Mouse (Mus musculus) adrenal gland, adult 18-20 months (tissue): ENCODE data around the gene Nf1. TPM values are rescaled to one million over a fixed set of nuclear protein-coding genes. Genes with fewer than 3 reads are reported as not detected.
"Not testable (repeated sequence)": the region's sequence is repeated elsewhere in the genome, so short reads cannot be mapped to it uniquely, and the experiment has no call there.

Experiments
- DNase-seq, 2 experiments: peaks; one replicate each; pipeline ENCODE4 v3.0.0; 2021 to 2022; ENCODE audit warnings: low spot score in 2 of 2
- long read RNA-seq, 2 experiments: library from polyadenylated mRNA; stranded (forward); transcript quantifications; one replicate each; pipeline ENCODE4 v2.0.0; 2021
- total RNA-seq, 2 experiments: library from RNA; stranded (reverse); gene quantifications; 1 replicate in 1 of 2; 2 replicates in 1 of 2; pipeline ENCODE4 v1.2.3; 2021

Gene Nf1
- 10 to 100 TPM; 53.5 to 60.6 TPM for total RNA-seq
- long read RNA-seq, experiment 1, partial matches to known transcripts: 1 of 1 reads
- long read RNA-seq, experiment 1, other reads (novel, unspliced or antisense): 0 of 1 reads
- long read RNA-seq, experiment 2, partial matches to known transcripts: 2 of 3 reads
- long read RNA-seq, experiment 2, other reads (novel, unspliced or antisense): 1 of 3 reads

DNA sequence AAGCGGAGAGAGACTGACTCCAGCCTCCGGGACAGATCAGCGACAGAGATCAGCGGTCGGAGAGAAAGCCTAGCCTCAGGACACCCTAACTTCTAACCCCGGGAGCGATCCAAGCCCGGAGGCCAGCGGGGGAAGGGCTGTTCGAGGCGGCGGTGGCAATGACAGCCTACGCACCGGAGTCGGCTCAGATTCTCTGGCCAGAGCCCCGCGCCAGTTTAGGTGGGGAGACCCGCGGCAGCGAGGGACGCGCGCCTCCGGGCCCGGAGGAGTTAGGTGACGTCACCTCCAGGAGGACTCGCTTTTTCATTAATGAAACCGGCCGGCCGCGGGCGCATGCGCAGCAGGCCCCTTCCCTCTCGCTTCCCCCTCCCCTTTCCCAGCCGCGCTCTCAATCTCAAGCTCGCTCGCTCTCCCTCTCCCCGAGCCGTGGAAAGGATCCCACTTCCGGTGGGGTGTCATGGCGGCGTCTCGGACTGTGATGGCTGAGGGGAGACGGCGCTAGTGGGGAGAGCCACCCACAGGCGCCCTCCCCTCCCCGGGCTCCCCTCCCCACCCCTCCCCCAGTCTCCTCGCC, at the start of gene Nf1:
Nf1 (plus strand) TSS at position 460 of the 574 bp plus-strand sequence.
- peak; percentile 93 to 95 for DNase-seq

- DNase-seq: peak in 1 of 2 experiments; percentile 30
Observed at GRCm38 (mm10) chr11:79290473-79290872, 49.0 kb upstream of the Nf1 start.

DNA sequence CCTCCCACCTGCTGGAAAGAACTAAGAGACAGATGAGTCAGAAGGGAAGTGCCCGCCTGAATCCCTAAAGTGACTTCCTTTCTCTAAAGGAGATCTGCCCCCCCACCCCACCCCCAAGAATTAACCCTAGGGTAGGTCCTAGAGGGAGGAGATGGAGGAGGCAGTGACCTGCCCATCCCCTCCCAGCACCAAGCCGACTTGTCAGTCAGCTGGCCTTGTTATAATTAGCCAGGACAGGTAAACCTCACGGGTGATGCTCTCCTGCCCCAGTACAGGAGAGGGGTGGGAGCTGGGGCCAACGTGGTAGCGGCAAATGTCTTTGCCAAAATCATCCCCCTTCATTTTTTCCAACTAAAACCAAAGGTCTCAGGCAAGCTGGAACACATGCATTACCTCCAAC, 47.8 kb upstream of the Nf1 start:
- no peak for DNase-seq

GRCm38 (mm10) chr11:79292130-79292529, 47.4 kb upstream of the Nf1 start:
- DNase-seq: no peak

GRCm38 (mm10) chr11:79293025-79293424, 46.5 kb upstream of the Nf1 start:
- DNase-seq: no peak

GRCm38 (mm10) chr11:79293971-79294370, 45.5 kb upstream of the Nf1 start:
- DNase-seq: no peak

GRCm38 (mm10) chr11:79296167-79296566, 43.3 kb upstream of the Nf1 start:
- peak; percentile 44 to 60 for DNase-seq

- DNase-seq: no peak
Observed at GRCm38 (mm10) chr11:79296856-79297491, 42.5 kb upstream of the Nf1 start, which contains the start of gene Gm9964. Gm9964 (minus strand) TSS chr11:79296906.

- no peak for DNase-seq
Observed at GRCm38 (mm10) chr11:79299719-79300431, 39.6 kb upstream of the Nf1 start.

DNA sequence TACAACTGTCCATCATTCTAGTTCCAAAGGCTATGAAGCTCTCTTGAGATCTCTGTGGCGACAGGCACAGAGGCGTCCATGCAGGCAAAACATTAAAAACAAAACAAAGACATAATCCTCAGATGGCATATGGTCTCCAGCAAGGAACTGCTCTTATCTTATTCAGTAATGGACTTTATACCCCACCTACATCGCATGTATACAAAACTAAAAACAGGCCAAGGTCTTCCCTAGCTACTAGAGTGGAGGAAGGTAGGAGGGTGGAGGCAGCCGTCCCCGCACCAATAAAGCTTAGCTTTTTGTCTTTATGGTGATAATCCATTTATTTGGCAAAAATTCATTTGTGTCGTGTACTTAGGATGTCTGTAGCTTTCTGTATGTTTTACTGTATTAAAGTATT, 36.4 kb upstream of the Nf1 start:
- DNase-seq: no peak

DNA sequence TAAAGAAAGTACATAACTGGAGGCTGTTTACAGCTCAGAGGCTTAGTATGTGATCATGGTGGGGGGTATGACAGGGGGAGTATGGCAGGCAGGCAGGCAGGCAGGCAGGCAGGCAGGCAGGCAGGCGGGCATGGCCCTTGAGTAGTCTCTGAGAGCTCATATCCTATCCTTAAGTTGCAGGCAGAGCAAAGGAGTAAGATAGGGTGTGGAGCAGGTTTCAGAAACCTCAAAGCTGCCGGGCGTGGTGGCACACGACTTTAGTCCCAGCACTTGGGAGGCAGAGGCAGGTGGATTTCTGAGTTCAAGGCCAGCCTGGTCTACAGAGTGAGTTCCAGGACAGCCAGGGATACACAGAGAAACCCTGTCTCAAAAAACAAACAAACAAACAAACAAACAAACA, 35.2 kb upstream of the Nf1 start:
- not testable (repeated sequence) for DNase-seq

DNA sequence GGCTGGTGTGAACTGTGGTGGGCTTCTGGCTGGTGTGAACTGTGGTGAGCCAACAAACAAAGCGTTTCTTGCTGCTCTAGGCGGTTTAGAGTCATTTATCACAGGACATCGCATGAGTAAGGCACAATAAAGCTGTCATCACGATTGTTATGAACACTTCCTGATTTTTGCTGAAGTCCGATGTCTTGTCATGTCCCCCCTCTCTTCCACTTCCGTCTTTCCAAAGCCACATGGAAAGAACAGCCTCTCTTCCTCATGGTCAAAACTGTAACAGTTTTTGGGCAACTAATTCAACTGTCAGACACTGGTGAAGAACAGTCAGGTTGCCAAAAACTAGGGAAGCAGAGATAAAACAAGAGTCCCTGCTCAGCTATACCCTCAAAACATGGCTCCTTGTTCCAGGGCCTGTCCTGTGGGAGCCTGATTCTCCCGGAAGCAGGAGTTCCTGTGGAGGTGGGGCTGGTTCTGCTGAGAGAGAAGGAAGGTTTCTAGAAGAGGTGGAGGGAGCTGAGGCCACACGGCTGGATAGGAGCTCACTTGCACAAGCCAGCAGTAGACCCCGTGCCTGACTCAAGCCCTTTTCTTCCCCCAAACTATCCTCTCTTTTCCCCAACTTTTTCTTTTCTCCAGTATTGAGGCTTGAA, 33.7 kb upstream of the Nf1 start:
- DNase-seq: no peak

GRCm38 (mm10) chr11:79306510-79306909, 33.0 kb upstream of the Nf1 start:
- peak; percentile 26 to 37 for DNase-seq

DNA sequence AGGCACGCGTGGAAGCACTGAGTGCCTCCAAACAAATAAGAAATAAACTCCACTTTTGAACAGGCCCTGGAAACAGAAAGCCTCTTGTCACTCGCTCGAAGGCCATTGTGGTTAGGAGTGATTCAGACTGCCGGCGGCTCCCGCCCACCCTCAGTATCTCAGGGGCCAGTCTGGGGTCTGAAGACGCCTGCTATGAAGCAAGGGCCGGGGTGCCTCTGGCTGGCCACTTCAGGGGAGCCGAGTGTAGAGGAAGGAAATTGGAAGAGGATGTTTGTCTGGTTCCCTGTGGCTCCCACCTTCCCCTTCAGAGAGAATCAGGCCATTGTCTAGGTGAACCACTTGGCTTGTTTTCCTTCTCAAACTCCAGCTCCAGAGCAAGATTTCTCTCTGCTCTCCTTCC, 32.5 kb upstream of the Nf1 start:
- peak; percentile 40 to 46 for DNase-seq

DNA sequence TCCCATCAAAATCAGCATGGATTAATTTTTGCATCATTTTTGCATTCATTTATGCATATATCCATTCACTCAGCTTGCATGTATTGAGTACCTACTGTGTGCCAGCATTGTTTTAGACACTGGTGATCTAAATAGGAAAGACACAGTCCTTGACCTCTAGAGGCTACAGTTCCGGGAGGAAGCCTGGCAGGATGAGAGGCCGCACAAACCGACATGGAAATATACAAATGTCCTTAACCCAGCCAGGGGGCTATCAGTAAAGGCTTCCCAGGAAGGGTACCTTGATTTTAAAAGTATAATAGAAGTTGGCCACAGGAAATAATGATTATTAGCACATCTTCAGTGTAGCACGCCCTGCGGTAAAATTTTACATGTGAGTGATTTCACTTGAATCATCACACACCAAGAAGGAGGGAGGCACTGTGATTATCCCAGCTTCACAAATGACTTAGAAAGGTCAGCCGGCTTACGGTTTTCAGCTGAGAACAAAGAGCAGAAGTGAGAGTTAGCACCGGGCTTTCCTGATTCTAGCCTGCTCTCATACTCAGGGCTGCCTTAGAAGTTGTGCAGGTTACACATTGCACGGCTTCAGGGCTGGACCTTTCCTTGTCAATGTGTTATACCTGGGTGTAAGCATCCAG, 31.8 kb upstream of the Nf1 start:
- DNase-seq: no peak

DNA sequence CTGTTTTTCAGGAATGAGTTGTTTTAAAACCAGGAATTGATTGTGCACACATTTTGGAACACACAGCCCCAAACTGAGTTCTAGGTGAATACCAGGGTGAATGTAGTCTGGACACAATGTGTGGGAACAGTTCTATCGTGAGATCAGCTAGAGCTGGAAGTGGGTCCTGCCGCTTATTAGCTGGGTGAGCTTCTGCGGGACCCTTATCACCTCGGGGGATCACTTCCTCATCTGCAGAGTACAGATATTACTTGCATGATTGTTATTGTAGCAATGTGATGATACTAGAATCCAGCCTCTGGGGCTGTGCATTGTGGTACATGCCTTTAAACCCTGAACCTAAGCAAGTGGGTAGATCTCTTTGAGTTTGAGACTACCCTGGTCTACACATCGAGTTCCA, 29.0 kb upstream of the Nf1 start:
- DNase-seq: no peak

GRCm38 (mm10) chr11:79316807-79317345, 22.6 kb upstream of the Nf1 start:
- no peak for DNase-seq

DNA sequence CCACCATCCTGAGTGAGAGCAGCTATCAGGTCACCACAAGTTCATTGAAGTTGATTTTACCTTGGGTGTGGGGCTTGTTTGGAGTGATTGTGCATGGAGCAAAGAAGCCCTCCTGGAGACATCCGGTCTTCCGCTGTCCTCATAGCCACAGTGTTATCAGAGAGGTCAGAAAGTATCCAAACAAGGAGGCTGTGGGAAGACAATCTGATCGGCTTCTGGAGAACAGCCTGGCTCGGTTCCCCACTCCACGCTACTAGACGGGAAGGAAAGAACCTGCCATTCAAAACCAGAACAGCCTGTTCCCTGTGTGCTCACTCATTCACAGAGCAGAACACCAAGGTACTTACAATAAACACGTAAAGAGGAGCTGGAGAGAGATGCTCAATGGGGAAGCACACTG, 19.7 kb upstream of the Nf1 start:
- DNase-seq: no peak

- no peak for DNase-seq
Observed at GRCm38 (mm10) chr11:79323985-79324685, 15.4 kb upstream of the Nf1 start.

DNA sequence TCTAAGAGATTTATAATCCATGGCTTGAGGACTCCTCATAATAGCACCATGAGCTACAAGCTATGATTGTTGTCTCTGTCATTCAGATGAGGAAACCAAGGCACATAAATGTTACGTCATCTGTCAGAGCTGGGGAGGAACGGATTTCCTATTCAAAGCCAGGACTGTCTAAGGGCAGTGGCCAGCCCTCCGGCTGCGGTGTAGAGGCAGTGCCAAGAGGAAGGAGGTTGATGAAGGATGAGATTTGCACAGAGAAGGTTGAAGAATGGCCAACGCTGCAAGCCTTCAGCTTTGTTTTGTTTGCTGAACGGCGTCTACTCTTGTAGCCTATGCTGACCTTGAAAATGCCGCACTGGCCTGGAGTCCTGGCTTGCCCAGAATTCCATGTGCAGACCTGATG, 13.8 kb upstream of the Nf1 start:
- DNase-seq: no peak
